Mouse (Mus musculus) heart, embryonic 11.5 days (tissue): ENCODE measurements around the gene Sp8. TPM values are rescaled to one million over a fixed set of nuclear protein-coding genes. Genes with fewer than 3 reads are reported as not detected.

Experiments
- ATAC-seq: fragments of 200-750 bp; cut with Nextera tagmentation; replicated peaks from 2 replicates; pipeline ENCODE4 v1.8.0; 2017; ENCODE audit warnings: moderate library complexity; ENCODE audit not compliant: insufficient number of reproducible peaks, low FRiP score, low TSS enrichment
- H3K27ac ChIP-seq: fragments of 300-500 bp; sonication (generic); 2 replicates; pipeline ENCODE4 v1.5.1; 2014; ENCODE audit warnings: mild to moderate bottlenecking, low read depth, low read length
- H3K27me3 ChIP-seq: fragments of 300-500 bp; sonication (generic); 2 replicates; pipeline ENCODE4 v1.6.1; 2014; ENCODE audit warnings: mild to moderate bottlenecking, low read length, mixed read lengths; ENCODE audit not compliant: control insufficient read depth, insufficient read depth
- H3K36me3 ChIP-seq: fragments of 300-500 bp; sonication (generic); 2 replicates; pipeline ENCODE4 v1.6.1; 2014; ENCODE audit warnings: mild to moderate bottlenecking, low read length, moderate library complexity, mixed read lengths; ENCODE audit not compliant: control insufficient read depth, insufficient read depth
- H3K4me1 ChIP-seq: fragments of 300-500 bp; sonication (generic); 2 replicates; pipeline ENCODE4 v1.6.1; 2014; ENCODE audit warnings: low read length; ENCODE audit not compliant: control insufficient read depth, insufficient read depth
- H3K4me2 ChIP-seq: fragments of 300-500 bp; sonication (generic); 2 replicates; pipeline ENCODE4 v1.6.1; 2014; ENCODE audit warnings: mild to moderate bottlenecking, moderate library complexity
- H3K4me3 ChIP-seq: fragments of 300-500 bp; sonication (generic); 2 replicates; pipeline ENCODE4 v1.5.1; 2014; ENCODE audit warnings: low read depth, low read length
- H3K9ac ChIP-seq: fragments of 300-500 bp; sonication (generic); 2 replicates; pipeline ENCODE4 v1.6.1; 2014; ENCODE audit warnings: mild to moderate bottlenecking, low read depth, low read length, moderate library complexity
- H3K9me3 ChIP-seq: fragments of 300-500 bp; sonication (generic); replicated peaks from 2 replicates; pipeline ENCODE4 v1.6.1; 2016; ENCODE audit warnings: low read length; ENCODE audit not compliant: control insufficient read depth
- WGBS: fragments of 180-500 bp; shearing (Covaris S2); extraction: QIAGEN DNeasy Blood & Tissue Kit; methylation state at CpG from one replicate; pipeline ENCODE4 v1.1.7; 2014; ENCODE audit not compliant: insufficient replicate concordance; 5-methylcytosine and 5-hydroxymethylcytosine counted together
- polyA plus RNA-seq: library from polyadenylated mRNA; unstranded; fragments of >200 nt; fragmentation: Nextera tagmentation; extraction: Ambion mirVana; gene quantifications from 2 replicates; pipeline ENCODE4 v1.2.1, GENCODE M21; 2014

The Sp8 gene
- polyA plus RNA-seq, 1 experiment from 2014 or later: 0.14 TPM

GRCm38 (mm10) chr12:118839398-118839797 is 6.7 kb upstream of the Sp8 start:
- no peak for ATAC-seq
- Histone ChIP-seq H3K27me3 (peaks cover 63% of the 10 kb centered on the region), H3K4me2 (no peak overlapping the region), H3K9me3 (no peaks in the 10 kb centered on the region), H3K4me3 (no peak overlapping the region), H3K27ac (no peak overlapping the region), H3K9ac (no peak overlapping the region), H3K36me3 (no peaks in the 10 kb centered on the region), H3K4me1 (0 out of 2 replicates have a peak, but pooled peaks cover 3% of the 10 kb centered on the region)
- 7% methylated on average over 5 of the region's 5 CpGs for WGBS

- WGBS: 3% methylated on average over 15 of the region's 15 CpGs
- no peaks in the 10 kb centered on the region for H3K9me3 ChIP-seq
- H3K4me1 ChIP-seq: 0 out of 2 replicates have a peak, but pooled peaks cover 3% of the 10 kb centered on the region
- H3K27ac ChIP-seq: no peak overlapping the region
- no peak overlapping the region for H3K4me3 ChIP-seq
- H3K36me3 ChIP-seq: no peaks in the 10 kb centered on the region
- no peak overlapping the region for H3K9ac ChIP-seq
- H3K4me2 ChIP-seq: no peak overlapping the region
- H3K27me3 ChIP-seq: peaks cover 72% of the 10 kb centered on the region
- ATAC-seq: no peak
These were observed 5.8 kb upstream of the Sp8 start for GRCm38 (mm10) chr12:118840301-118840700.

- no peak overlapping the region for H3K4me2 ChIP-seq
- no peak overlapping the region for H3K27ac ChIP-seq
- no peak for ATAC-seq
- H3K36me3 ChIP-seq: no peaks in the 10 kb centered on the region
- peaks cover 78% of the 10 kb centered on the region for H3K27me3 ChIP-seq
- H3K9me3 ChIP-seq: no peaks in the 10 kb centered on the region
- H3K9ac ChIP-seq: no peak overlapping the region
- H3K4me3 ChIP-seq: no peak overlapping the region
- WGBS: 2% methylated on average over 12 of the region's 12 CpGs
- 0 out of 2 replicates have a peak, but pooled peaks cover 3% of the 10 kb centered on the region for H3K4me1 ChIP-seq
These were observed 5.3 kb upstream of the Sp8 start for GRCm38 (mm10) chr12:118840861-118841260.

GRCm38 (mm10) chr12:118841381-118841922 is 4.7 kb upstream of the Sp8 start:
- no peaks in the 10 kb centered on the region for H3K9me3 ChIP-seq
- no peak overlapping the region for H3K4me2 ChIP-seq
- no peaks in the 10 kb centered on the region for H3K36me3 ChIP-seq
- no peak for ATAC-seq
- no peak overlapping the region for H3K27ac ChIP-seq
- H3K27me3 ChIP-seq: peaks cover 78% of the 10 kb centered on the region
- H3K4me1 ChIP-seq: 0 out of 2 replicates have a peak, but pooled peaks cover 3% of the 10 kb centered on the region
- no peak overlapping the region for H3K9ac ChIP-seq
- H3K4me3 ChIP-seq: no peak overlapping the region
- 1% methylated on average over 5 of the region's 5 CpGs for WGBS

GRCm38 (mm10) chr12:118841971-118842550 is 4.1 kb upstream of the Sp8 start:
- Histone ChIP-seq H3K36me3 (no peaks in the 10 kb centered on the region), H3K4me3 (no peak overlapping the region), H3K27ac (no peak overlapping the region), H3K9me3 (no peaks in the 10 kb centered on the region), H3K9ac (no peak overlapping the region), H3K4me1 (0 out of 2 replicates have a peak, but pooled peaks cover 3% of the 10 kb centered on the region), H3K27me3 (peaks cover 77% of the 10 kb centered on the region), H3K4me2 (no peak overlapping the region)
- WGBS: 5% methylated on average over 6 of the region's 6 CpGs
- ATAC-seq: no peak

- Histone ChIP-seq H3K4me2 (peak overlapping the region; percentile 17; the same call in 1 of the 2 replicates), H3K36me3 (no peaks in the 10 kb centered on the region), H3K27me3 (peaks cover 78% of the 10 kb centered on the region), H3K4me1 (0 out of 2 replicates have a peak, but pooled peaks cover 3% of the 10 kb centered on the region), H3K27ac (no peak overlapping the region), H3K9me3 (no peaks in the 10 kb centered on the region), H3K9ac (no peak overlapping the region), H3K4me3 (peak overlapping the region; percentile 6; the same call in 1 of the 2 replicates)
- ATAC-seq: no peak
- under 1% methylated on average over 33 of the region's 33 CpGs for whole genome bisulfite sequencing
These were observed 3.3 kb upstream of the Sp8 start for GRCm38 (mm10) chr12:118842671-118843411.

GRCm38 (mm10) chr12:118844111-118844510 is 2.0 kb upstream of the Sp8 start:
- H3K4me1 ChIP-seq: peaks cover 12% of the 10 kb centered on the region; the same call in 1 of the 2 replicates
- no peak overlapping the region for H3K4me3 ChIP-seq
- no peaks in the 10 kb centered on the region for H3K9me3 ChIP-seq
- H3K36me3 ChIP-seq: no peaks in the 10 kb centered on the region
- H3K27me3 ChIP-seq: peaks cover 79% of the 10 kb centered on the region
- H3K27ac ChIP-seq: no peak overlapping the region
- no peak overlapping the region for H3K9ac ChIP-seq
- ATAC-seq: no peak
- no peak overlapping the region for H3K4me2 ChIP-seq

GRCm38 (mm10) chr12:118844841-118845240 is 1.3 kb upstream of the Sp8 start:
- Histone ChIP-seq H3K4me3 (no peak overlapping the region), H3K27me3 (peaks cover 81% of the 10 kb centered on the region), H3K27ac (no peak overlapping the region), H3K4me1 (peaks cover 15% of the 10 kb centered on the region; the same call in 1 of the 2 replicates), H3K9ac (no peak overlapping the region), H3K9me3 (no peaks in the 10 kb centered on the region), H3K4me2 (no peak overlapping the region), H3K36me3 (no peaks in the 10 kb centered on the region)
- WGBS: 7% methylated on average over 3 of the region's 3 CpGs
- ATAC-seq: no peak
